Mouse (Mus musculus): Measurements from ENCODE around the gene Rbfox3. TPM values are rescaled to one million over a fixed set of nuclear protein-coding genes. Genes with fewer than 3 reads are reported as not detected.

Rbfox3 gene
- polyA plus RNA-seq, 1 experiment from 2014 or later, result 3.9 TPM

DNA sequence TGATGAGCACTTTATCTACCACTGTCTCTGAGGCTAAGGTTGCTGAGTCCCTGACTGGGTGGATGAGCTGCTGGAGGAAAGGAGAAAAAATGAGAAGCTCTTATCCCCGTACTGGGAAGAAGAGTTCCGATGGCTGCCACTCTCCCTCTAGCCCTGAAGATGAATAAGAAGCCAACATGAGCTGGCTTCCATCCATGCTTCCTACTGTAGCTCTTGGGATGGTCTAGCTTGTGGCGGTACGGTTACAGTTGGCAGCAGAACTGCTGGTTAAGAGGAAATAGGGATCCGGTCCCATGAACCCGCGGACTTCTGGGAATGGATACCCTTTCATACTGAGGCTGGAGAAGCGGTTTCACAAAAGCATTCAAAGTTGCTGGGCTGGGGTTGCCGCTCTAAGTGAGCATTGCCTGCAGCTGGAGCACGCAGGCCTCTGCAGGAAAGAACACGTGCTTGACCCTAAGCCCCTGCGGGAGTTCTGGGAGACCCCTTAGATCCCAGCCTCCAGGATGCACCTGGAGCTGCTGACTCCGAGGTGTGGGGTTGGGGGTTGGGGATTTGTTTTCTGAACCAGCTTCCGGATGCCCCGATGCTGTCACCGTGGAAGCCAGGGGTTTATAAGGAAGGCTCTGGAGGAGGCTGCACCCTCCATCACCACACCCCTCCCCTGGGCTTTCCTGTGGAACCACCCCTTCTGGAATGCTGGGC, 215.0 kb downstream of the Rbfox3 start:
- Histone ChIP-seq H3K9me3 (no peaks in the 10 kb centered on the region), H3K4me1 (peaks cover 13% of the 10 kb centered on the region), H3K4me2 (replicated peaks) (no peak overlapping the region), H3K4me3 (no peak overlapping the region), H3K36me3 (no peaks in the 10 kb centered on the region), H3K9ac (no peak overlapping the region), H3K27ac (no peak overlapping the region), H3K27me3 (no peaks in the 10 kb centered on the region)
- no peak for ATAC-seq (ENCODE audit: insufficient number of reproducible peaks, insufficient read depth, low FRiP score, low TSS enrichment)
- 52% methylated on average over 16 of the region's 16 CpGs for WGBS

DNA sequence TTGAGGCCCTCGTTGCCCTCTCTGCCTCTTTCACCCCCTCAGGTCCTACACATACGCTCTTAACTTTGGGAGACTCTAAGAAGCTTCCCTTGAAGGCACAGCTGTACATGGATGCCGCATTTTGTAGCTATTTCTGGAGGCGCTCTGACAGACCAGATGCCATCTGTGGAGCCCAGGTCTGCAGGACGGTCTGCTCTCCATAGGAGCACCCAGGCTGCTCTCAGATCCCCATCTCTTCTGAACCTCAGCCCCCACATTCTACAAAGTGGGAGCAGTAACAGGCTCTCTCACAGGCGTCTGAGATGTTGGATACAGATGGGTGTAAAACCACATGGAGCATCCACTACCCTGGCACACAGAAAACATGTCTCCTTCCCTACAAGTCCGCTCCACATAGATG, 218.1 kb downstream of the Rbfox3 start:
- no peaks in the 10 kb centered on the region for H3K36me3 ChIP-seq
- H3K9me3 ChIP-seq, result no peaks in the 10 kb centered on the region
- WGBS, result 82% methylated on average over 7 of the region's 7 CpGs
- H3K9ac ChIP-seq, result no peak overlapping the region
- H3K4me3 ChIP-seq, result no peak overlapping the region
- ATAC-seq (ENCODE audit: insufficient number of reproducible peaks, insufficient read depth, low FRiP score, low TSS enrichment), result no peak
- H3K27ac ChIP-seq, result no peak overlapping the region
- peaks cover 13% of the 10 kb centered on the region for H3K4me1 ChIP-seq
- H3K4me2 ChIP-seq (replicated peaks), result no peak overlapping the region
- no peaks in the 10 kb centered on the region for H3K27me3 ChIP-seq

DNA sequence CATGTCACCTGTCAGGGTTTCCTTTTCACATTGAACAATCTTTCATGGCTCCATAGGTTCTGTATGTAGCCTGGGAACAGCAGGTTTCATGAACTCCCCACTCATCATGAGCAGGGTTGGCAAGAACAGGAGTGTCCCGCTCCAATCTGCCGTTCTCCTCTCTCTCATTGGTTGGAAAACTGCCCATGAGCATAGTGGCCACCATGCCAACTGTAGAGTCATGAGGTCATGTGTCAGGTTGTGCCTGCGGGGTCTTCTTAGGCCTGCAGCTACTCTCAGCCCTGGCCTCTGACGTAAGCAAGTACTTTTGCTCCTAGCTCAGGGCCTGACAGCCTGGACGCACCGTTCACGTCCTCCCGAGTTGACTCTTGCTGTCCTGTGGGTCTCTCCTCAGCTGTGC, 221.1 kb downstream of the Rbfox3 start:
- ATAC-seq (ENCODE audit: insufficient number of reproducible peaks, insufficient read depth, low FRiP score, low TSS enrichment), result no peak
- Histone ChIP-seq H3K4me2 (replicated peaks) (no peak overlapping the region), H3K27ac (no peak overlapping the region), H3K9me3 (no peaks in the 10 kb centered on the region), H3K9ac (no peak overlapping the region), H3K27me3 (no peaks in the 10 kb centered on the region), H3K4me3 (no peak overlapping the region), H3K4me1 (no peaks in the 10 kb centered on the region), H3K36me3 (no peaks in the 10 kb centered on the region)
- 84% methylated on average over 8 of the region's 8 CpGs for WGBS

DNA sequence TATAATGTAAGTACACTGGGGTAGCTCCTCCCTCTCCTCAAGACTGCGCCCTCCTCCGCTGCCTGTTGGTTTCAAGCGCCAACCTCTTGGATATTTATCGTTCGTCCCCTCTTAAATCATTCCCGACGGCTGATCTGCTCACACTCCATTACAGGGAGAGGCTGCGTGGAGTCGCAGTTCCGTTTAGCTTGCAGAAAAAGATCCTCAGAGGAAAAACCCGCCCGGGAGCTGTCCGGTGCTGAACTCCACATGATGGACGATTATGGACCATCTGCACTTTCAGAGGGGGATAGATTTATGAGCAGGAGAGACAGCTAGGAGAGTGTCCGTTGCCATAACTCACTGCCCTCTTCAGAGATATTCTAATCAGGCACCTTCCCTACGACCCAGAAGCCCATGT, 226.0 kb downstream of the Rbfox3 start:
- no peak overlapping the region for H3K27ac ChIP-seq
- no peak for ATAC-seq (ENCODE audit: insufficient number of reproducible peaks, insufficient read depth, low FRiP score, low TSS enrichment)
- H3K4me1 ChIP-seq, result no peaks in the 10 kb centered on the region
- WGBS, result 10% methylated on average over 16 of the region's 16 CpGs
- H3K27me3 ChIP-seq, result 0 out of 2 replicates have a peak, but pooled peaks cover 3% of the 10 kb centered on the region
- H3K9ac ChIP-seq, result no peak overlapping the region
- no peak overlapping the region for H3K4me2 ChIP-seq (replicated peaks)
- no peaks in the 10 kb centered on the region for H3K9me3 ChIP-seq
- H3K4me3 ChIP-seq, result no peak overlapping the region
- no peaks in the 10 kb centered on the region for H3K36me3 ChIP-seq

DNA sequence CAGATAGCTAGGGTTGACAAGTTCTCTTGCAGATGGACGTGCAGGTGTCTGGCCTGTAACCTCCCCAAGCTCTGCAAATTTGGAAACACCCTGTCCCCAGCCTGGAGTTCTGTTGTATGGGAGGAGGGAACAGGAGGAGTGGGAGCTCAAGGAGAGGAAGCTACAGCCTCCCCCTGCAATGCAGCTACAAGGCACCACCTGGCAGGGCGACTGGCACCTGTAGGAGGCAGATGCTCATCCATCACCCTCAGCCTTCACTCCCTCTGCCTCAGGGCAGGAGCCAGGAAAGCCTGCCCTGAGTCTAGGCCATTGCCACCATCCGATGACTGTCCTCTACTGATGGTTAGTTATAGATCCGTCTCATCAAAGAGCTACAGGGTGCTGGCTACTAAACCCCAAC, 226.7 kb downstream of the Rbfox3 start:
- Histone ChIP-seq H3K27me3 (peaks cover 5% of the 10 kb centered on the region; the same call in 1 of the 2 replicates), H3K9me3 (no peaks in the 10 kb centered on the region), H3K4me3 (no peak overlapping the region), H3K4me1 (no peaks in the 10 kb centered on the region), H3K4me2 (replicated peaks) (no peak overlapping the region), H3K27ac (no peak overlapping the region), H3K36me3 (no peaks in the 10 kb centered on the region), H3K9ac (no peak overlapping the region)
- ATAC-seq (ENCODE audit: insufficient number of reproducible peaks, insufficient read depth, low FRiP score, low TSS enrichment), result no peak
- 62% methylated on average over 4 of the region's 4 CpGs for WGBS

DNA sequence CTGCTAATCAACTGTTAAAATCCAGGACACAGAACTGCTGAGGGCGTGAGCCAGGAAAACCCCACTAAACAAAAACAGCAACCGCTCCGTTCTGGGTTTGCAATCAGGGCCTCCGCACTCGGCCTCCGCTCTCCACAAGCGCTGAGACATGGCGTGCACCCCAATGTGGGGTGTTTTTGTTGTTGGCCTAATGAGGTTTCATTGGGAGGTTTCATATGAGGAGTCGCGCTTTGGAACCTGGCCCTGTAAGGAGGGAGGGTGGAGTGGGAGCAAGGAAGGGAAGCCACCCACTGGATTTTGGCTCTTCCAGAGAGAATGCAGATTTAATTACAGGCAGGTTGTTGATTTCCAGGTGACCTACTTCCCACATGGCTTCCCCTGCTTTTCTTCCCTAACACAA, 230.7 kb downstream of the Rbfox3 start:
- Histone ChIP-seq H3K27me3 (peaks cover 6% of the 10 kb centered on the region; the same call in 1 of the 2 replicates), H3K4me2 (replicated peaks) (no peak overlapping the region), H3K9ac (no peak overlapping the region), H3K36me3 (no peaks in the 10 kb centered on the region), H3K27ac (no peak overlapping the region), H3K9me3 (no peaks in the 10 kb centered on the region), H3K4me1 (no peaks in the 10 kb centered on the region), H3K4me3 (no peak overlapping the region)
- 87% methylated on average over 10 of the region's 10 CpGs for WGBS
- no peak for ATAC-seq (ENCODE audit: insufficient number of reproducible peaks, insufficient read depth, low FRiP score, low TSS enrichment)

DNA sequence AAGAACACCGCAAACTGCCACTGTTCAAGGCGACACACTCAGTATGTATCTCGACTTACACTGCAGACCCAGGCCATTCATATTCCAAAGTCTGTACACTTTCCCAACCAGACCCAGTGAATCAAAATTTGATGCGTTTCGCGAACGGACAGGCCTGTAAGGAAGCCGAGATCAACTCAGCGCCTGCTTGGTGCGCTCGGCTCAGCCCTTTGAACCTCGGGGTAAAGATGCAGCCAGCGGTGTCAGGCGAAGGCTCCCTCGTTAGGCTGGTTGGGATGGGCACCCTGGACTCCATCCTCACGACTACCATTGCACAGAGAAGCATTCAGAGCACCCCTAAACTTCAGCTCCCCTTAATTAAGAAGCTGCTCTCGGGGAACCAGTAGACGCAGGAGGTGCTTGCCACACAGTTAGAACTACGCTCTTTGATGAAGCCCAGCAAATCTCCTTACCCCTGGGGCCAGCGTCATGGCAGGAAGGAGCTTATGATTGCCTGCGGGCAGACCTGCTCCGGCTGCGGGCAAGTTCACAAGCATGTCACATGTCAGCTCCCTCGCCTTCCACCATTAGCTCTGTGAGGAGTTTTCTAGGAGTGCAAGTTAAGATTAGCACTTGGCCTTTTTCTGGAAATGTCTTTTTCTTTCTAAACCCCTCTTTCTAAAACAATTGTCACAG, 231.5 kb downstream of the Rbfox3 start:
- Histone ChIP-seq H3K9ac (no peak overlapping the region), H3K27me3 (peaks cover 6% of the 10 kb centered on the region; the same call in 1 of the 2 replicates), H3K4me2 (replicated peaks) (no peak overlapping the region), H3K9me3 (no peaks in the 10 kb centered on the region), H3K4me3 (no peak overlapping the region), H3K36me3 (no peaks in the 10 kb centered on the region), H3K27ac (no peak overlapping the region), H3K4me1 (no peaks in the 10 kb centered on the region)
- ATAC-seq (ENCODE audit: insufficient number of reproducible peaks, insufficient read depth, low FRiP score, low TSS enrichment), result no peak
- 73% methylated on average over 24 of the region's 24 CpGs for WGBS

DNA sequence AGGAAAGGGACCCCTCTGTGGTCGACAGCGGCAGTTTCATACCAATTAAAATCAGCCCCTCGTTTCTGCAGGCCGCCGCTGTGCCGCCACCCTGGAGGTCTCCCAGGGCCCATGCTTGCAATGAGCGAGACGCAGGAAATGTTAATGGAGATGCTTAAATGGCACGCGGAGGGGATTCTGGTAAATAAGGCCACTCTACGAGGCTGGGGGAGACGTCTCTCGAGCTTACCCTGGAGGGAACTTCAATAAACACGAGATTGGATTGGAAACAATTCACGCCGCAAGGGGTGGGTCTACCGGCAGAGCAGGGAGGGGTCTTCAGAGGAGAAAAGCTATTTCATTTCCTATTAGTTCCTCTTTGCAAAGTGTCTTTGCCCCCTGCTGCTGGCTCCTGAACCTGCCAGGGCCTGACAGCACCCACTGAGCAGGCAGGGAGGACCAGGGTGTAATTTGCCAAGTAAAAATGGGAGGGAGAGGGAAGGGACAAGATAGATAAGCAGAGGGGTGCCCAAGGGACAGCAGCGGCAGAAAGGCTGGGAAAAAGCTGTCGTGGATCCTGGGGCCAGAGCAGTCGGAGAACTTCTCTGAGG, 232.8 kb downstream of the Rbfox3 start:
- 34% methylated on average over 20 of the region's 20 CpGs for WGBS
- Histone ChIP-seq H3K4me2 (replicated peaks) (no peak overlapping the region), H3K27me3 (peaks cover 7% of the 10 kb centered on the region; the same call in 1 of the 2 replicates), H3K27ac (no peak overlapping the region), H3K4me3 (no peak overlapping the region), H3K9ac (no peak overlapping the region), H3K36me3 (no peaks in the 10 kb centered on the region), H3K9me3 (no peaks in the 10 kb centered on the region), H3K4me1 (no peaks in the 10 kb centered on the region)
- ATAC-seq (ENCODE audit: insufficient number of reproducible peaks, insufficient read depth, low FRiP score, low TSS enrichment), result no peak

DNA sequence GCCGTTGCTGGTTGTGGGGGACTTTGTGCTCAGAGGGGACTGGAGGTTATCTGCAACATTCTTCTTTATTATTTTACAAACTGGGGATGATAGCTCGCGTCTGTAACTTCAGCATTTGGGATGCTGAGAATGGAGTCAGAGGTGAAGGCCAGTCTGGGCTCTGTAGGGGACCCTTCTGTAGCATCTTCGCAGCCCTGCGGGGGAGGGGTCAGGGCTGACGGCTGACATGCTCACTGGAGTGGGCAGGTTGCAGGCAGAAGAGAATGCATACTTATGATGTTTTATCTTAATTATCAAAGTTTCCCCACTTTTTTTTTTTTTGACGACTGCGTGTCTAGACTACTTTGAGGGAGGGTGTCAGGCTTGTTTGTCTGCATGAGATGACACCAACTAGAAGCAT, 234.1 kb downstream of the Rbfox3 start:
- no peak overlapping the region for H3K27ac ChIP-seq
- H3K27me3 ChIP-seq, result peaks cover 7% of the 10 kb centered on the region; the same call in 1 of the 2 replicates
- H3K4me3 ChIP-seq, result no peak overlapping the region
- no peak overlapping the region for H3K4me2 ChIP-seq (replicated peaks)
- no peak for ATAC-seq (ENCODE audit: insufficient number of reproducible peaks, insufficient read depth, low FRiP score, low TSS enrichment)
- no peaks in the 10 kb centered on the region for H3K4me1 ChIP-seq
- H3K9ac ChIP-seq, result no peak overlapping the region
- WGBS, result 61% methylated on average over 8 of the region's 8 CpGs
- H3K36me3 ChIP-seq, result no peaks in the 10 kb centered on the region
- H3K9me3 ChIP-seq, result no peaks in the 10 kb centered on the region

DNA sequence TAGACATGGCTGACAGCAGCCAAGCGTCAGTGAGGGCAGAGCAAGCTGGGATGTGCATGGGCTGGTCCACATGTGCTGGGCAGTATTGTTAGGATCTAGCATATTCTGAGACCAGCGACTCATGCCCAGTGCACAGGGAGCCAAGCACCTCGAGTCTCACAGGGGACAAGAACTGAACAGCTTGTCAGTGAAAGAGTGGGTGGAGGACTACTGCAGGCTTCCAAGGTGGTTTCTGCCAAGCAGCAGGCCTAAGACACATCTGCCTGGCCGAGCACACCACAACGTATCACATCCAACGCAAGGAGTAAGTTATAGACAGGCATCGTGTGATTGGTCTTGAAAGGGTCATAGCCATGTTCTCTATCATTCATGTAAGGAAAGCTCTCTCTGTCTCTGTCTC, 235.0 kb downstream of the Rbfox3 start:
- Histone ChIP-seq H3K4me2 (replicated peaks) (no peak overlapping the region), H3K4me1 (no peaks in the 10 kb centered on the region), H3K36me3 (no peaks in the 10 kb centered on the region), H3K4me3 (no peak overlapping the region), H3K27ac (no peak overlapping the region), H3K27me3 (peaks cover 7% of the 10 kb centered on the region; the same call in 1 of the 2 replicates), H3K9me3 (no peaks in the 10 kb centered on the region), H3K9ac (no peak overlapping the region)
- no peak for ATAC-seq (ENCODE audit: insufficient number of reproducible peaks, insufficient read depth, low FRiP score, low TSS enrichment)
- WGBS, result 80% methylated on average over 7 of the region's 7 CpGs

DNA sequence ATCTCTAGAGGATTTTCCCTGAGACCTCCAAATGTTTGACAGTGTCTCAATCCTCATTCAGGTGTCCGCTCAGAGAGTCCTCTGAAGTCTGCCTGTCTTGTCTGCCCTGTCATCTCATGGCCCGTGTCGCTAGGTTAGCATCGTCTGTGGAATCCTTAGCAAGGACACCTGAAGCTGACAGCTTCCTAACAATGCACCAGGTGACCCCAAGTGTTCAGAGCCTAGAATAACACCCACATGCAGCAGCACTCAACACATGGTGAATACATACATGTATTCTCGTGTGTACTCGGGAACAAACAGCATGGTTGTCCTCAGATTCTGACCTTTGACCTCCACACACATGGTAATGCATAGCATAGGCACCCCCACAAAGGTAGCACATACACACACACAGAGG, 239.4 kb downstream of the Rbfox3 start:
- Histone ChIP-seq H3K27ac (no peak overlapping the region), H3K4me1 (no peaks in the 10 kb centered on the region), H3K4me2 (replicated peaks) (no peak overlapping the region), H3K9me3 (no peaks in the 10 kb centered on the region), H3K4me3 (no peak overlapping the region), H3K27me3 (0 out of 2 replicates have a peak, but pooled peaks cover 3% of the 10 kb centered on the region), H3K36me3 (no peaks in the 10 kb centered on the region), H3K9ac (no peak overlapping the region)
- WGBS, result 82% methylated on average over 6 of the region's 6 CpGs
- no peak for ATAC-seq (ENCODE audit: insufficient number of reproducible peaks, insufficient read depth, low FRiP score, low TSS enrichment)

DNA sequence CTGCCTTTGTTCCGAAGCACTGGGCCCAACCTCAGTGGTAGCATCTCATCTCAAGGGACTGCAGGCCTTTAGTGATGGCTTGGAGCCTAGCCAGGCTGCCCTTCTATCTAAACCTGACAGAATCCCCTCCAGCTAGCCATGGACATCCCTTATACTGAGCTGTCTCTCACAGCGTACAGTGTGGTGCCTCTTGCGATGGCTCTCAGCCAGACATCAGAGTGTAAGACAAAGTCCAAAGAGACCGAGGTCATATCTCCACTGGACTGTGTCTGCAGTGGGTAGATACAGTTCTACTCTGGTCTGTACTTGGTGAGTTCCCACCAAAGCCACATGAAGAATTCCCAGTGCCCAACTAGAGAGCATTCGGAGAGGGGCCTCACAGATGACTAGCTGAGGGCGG, 240.2 kb downstream of the Rbfox3 start:
- Histone ChIP-seq H3K4me1 (no peaks in the 10 kb centered on the region), H3K9ac (no peak overlapping the region), H3K36me3 (no peaks in the 10 kb centered on the region), H3K4me3 (no peak overlapping the region), H3K27me3 (0 out of 2 replicates have a peak, but pooled peaks cover 3% of the 10 kb centered on the region), H3K9me3 (no peaks in the 10 kb centered on the region), H3K4me2 (replicated peaks) (no peak overlapping the region), H3K27ac (no peak overlapping the region)
- WGBS, result 82% methylated on average over 6 of the region's 6 CpGs
- ATAC-seq (ENCODE audit: insufficient number of reproducible peaks, insufficient read depth, low FRiP score, low TSS enrichment), result no peak
